Mouse (Mus musculus) thymus, postnatal 10 days (tissue): ENCODE measurements at regions not wholly inside any gene's neighbourhood (a gene's known extent, or its start where the extent isn't known, plus 50 kb on each side); places are given as distances from the start of the nearest gene placed in this dataset.

Source experiments
- DNase-seq, 2 experiments: peaks; one replicate each; pipeline ENCODE4 v3.0.0; 2021; ENCODE audit warnings: low spot score in 2 of 2

- no peak for DNase-seq
These were observed 588.5 kb downstream of the Plod2 start for GRCm38 (mm10) chr9:93130561-93130960.

- no peak for DNase-seq
These were observed 589.7 kb downstream of the Plod2 start for GRCm38 (mm10) chr9:93131620-93132200.

- no peak for DNase-seq
These were observed 594.3 kb downstream of the Plod2 start for GRCm38 (mm10) chr9:93136349-93136748.

- no peak for DNase-seq
These were observed 628.0 kb downstream of the Plod2 start for GRCm38 (mm10) chr9:93170071-93170470.

GRCm38 (mm10) chr9:93186638-93187037, 644.6 kb downstream of the Plod2 start:
- no peak for DNase-seq

- no peak for DNase-seq
These were observed 690.5 kb downstream of the Plod2 start for GRCm38 (mm10) chr9:93232562-93232961.

- no peak for DNase-seq
These were observed 710.1 kb downstream of the Plod2 start for GRCm38 (mm10) chr9:93252146-93252545.

- no peak for DNase-seq
These were observed 755.3 kb downstream of the Plod2 start for GRCm38 (mm10) chr9:93297332-93297731.

GRCm38 (mm10) chr9:93306753-93307152, 764.7 kb downstream of the Plod2 start:
- no peak for DNase-seq

GRCm38 (mm10) chr9:93328997-93329682, 787.1 kb downstream of the Plod2 start:
- DNase-seq = no peak
